Mouse (Mus musculus): ENCODE measurements around the gene Tmem167. TPM values are rescaled to one million over a fixed set of nuclear protein-coding genes. Genes with fewer than 3 reads are reported as not detected.
A peak's percentile ranks its signal among the peaks of the same experiment; 100 is the strongest.

Gene Tmem167
- polyA plus RNA-seq, 1 experiment from 2014 or later = 75.1 TPM

DNA sequence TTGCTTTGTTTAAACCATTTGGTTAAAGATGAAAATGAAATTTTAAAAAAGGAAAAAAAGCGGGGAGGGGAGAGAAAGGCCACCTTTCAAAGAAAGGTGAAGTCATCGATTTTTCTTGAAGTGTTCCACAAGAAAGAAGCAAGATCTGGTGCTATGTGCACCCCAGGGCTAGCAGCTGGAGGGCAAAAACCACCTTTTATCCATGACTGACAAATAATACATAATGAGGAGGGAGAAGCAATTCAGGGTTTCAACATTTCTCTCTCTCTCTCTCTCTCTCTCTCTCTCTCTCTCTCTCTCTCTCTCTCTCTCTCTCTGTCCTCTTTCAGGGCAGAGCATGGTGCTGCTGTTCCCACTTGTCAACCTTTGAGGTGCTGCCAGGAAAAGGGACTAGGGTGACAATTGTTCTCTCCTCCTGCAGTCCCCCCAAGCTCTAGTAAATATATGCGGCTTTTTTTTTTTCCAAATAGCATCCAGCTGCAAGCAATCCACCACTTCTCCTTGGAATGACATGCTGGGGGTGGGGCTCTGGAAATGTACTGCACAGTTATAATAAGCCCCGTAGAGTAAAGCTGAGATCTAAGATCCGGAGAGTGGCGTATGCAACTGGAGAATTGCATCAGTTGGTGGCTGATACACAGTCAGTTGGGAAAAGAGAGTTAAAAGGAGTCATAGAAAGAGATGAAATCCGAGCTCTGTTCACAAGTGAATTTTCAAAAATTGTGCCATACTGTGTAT is 63.8 kb downstream of the Tmem167 start:
- H3K9ac ChIP-seq = no peak overlapping the region
- peak; percentile 98 for ATAC-seq (ENCODE audit: insufficient read depth)
- 40% methylated on average over 7 of the region's 7 CpGs for WGBS

DNA sequence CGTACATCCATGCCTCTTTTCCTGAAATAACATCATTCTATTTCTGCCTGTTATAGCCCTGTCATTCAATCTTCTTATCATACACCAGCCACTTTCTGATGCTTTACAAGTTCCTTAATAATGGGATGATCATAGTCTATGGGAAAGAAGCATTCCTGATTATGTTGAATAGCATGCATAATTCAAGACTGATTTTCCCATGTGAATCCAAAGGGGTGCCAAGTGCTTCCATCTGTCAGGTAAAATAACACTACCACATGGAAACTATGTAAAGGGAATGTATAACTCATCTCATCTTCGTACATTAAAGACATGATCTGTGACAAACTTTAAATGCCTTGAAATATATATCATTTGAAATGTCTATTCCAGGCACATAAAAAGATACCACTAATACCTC is 75.2 kb downstream of the Tmem167 start:
- Histone ChIP-seq H3K9me3 (ENCODE audit: low read depth, low read length) (no peaks in the 10 kb centered on the region), H3K27ac (ENCODE audit: low read depth) (no peak overlapping the region), H3K9ac (no peak overlapping the region), H3K4me2 (no peak overlapping the region), H3K4me3 (ENCODE audit: low read depth, low read length) (no peak overlapping the region), H3K27me3 (ENCODE audit: insufficient read depth, low read length) (no peaks in the 10 kb centered on the region), H3K4me1 (ENCODE audit: insufficient read depth) (no peaks in the 10 kb centered on the region), H3K36me3 (ENCODE audit: insufficient read depth) (no peaks in the 10 kb centered on the region)
- WGBS = 86% methylated on average over 2 of the region's 2 CpGs
- no peak for ATAC-seq (ENCODE audit: insufficient read depth)
- TF ChIP-seq CTCF (IDR thresholded peaks at IDR 0.05; ENCODE audit: low read depth) = no peak
- no peak for DNase-seq

More for the DNA sequence above, 63.8 kb downstream of the Tmem167 start:
- Histone ChIP-seq H3K4me3 (ENCODE audit: low read depth, low read length) (no peak overlapping the region), H3K4me1 (ENCODE audit: insufficient read depth) (no peaks in the 10 kb centered on the region), H3K36me3 (ENCODE audit: insufficient read depth) (no peaks in the 10 kb centered on the region), H3K9me3 (ENCODE audit: low read depth, low read length) (no peaks in the 10 kb centered on the region), H3K27me3 (ENCODE audit: insufficient read depth, low read length) (no peaks in the 10 kb centered on the region), H3K4me2 (no peak overlapping the region), H3K27ac (ENCODE audit: low read depth) (peak overlapping the region; percentile 54; the same call in 1 of the 2 replicates)
- DNase-seq = peak; percentile 88
- no peak for TF ChIP-seq CTCF (IDR thresholded peaks at IDR 0.05; ENCODE audit: low read depth)

DNA sequence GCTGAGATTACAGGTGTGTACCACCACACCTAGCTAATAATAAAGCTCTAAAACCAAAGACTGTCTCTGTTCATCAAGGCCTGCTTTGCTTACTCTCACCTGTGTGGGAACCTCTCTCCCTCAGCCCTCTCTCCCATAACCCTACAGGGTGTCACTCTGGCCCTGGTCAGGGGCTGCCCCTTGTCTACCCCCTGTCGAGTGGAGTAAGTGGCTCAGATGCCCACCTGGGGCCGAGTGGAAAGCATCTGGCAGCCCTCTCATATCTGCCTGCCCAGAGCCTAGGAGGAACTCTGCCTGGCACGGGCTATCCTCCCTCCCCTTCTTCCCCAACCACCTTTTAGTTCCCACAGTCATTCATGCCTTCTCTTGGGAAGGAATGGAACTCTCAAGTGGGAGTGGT is 78.1 kb downstream of the Tmem167 start:
- TF ChIP-seq CTCF (IDR thresholded peaks at IDR 0.05; ENCODE audit: low read depth) = no peak
- no peak overlapping the region for H3K4me2 ChIP-seq
- H3K4me3 ChIP-seq (ENCODE audit: low read depth, low read length) = no peak overlapping the region
- no peaks in the 10 kb centered on the region for H3K36me3 ChIP-seq (ENCODE audit: insufficient read depth)
- ATAC-seq (ENCODE audit: insufficient read depth) (no peak), DNase-seq (no peak)
- H3K9ac ChIP-seq = no peak overlapping the region
- no peaks in the 10 kb centered on the region for H3K9me3 ChIP-seq (ENCODE audit: low read depth, low read length)
- WGBS = 51% methylated on average over 3 of the region's 3 CpGs
- H3K4me1 ChIP-seq (ENCODE audit: insufficient read depth) = no peaks in the 10 kb centered on the region
- H3K27me3 ChIP-seq (ENCODE audit: insufficient read depth, low read length) = no peaks in the 10 kb centered on the region
- no peak overlapping the region for H3K27ac ChIP-seq (ENCODE audit: low read depth)

DNA sequence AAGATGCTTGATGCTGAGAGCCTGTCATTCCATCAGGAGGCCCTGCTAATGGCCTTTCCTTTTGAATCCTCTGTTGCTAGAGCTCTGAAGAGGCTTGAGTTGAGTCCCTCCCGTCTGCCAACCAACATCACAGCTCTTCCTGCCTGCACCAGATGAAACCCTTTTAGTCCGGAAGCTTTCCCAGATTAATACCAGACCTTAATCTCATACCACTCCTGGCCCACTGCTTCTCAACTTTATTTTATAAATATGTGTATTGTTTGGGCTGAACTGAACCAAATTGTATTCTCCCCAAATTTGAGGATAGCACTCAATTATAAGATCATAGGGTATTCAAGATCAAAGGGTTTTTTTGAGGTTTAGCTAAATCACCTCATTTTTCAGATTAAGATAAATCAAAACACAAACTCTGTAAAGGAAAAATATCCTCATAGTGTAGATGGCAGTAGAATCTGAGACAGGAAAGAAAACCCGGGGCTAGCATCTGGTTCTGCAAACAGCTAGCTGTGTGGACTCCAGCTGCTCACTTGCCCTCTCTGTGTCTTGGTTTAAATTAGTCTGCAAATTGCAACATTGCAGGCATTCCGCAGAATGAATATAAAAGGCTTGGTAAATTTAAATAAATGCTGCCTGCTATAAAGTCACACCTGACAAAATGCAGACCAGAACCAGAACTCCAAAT is 81.3 kb downstream of the Tmem167 start:
- H3K27ac ChIP-seq (ENCODE audit: low read depth) = peak overlapping the region; percentile 36; the same call in 1 of the 2 replicates
- WGBS = 18% methylated on average over 4 of the region's 4 CpGs

DNA sequence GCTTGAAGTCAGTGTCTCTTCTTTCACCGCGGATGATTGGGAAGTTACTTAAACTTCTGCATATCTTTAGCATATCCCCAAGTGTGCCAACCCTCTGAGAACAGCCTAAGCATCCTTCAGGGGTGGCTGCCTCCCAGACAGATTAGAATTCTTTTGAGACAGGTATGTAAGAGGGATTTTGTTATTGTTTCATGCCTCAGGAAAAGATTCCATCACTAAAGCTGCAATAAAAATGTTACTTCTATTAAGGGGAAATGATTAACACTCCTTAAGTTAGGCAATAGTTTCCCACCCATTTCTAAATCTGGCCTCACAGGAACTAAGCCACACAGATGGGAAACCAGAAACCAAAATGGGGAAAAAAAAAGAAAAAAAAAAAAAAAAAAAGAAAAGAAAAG is 81.9 kb downstream of the Tmem167 start:
- Histone ChIP-seq H3K4me3 (ENCODE audit: low read depth, low read length) (no peak overlapping the region), H3K9me3 (ENCODE audit: low read depth, low read length) (no peaks in the 10 kb centered on the region), H3K4me1 (ENCODE audit: insufficient read depth) (no peaks in the 10 kb centered on the region), H3K9ac (no peak overlapping the region), H3K27ac (ENCODE audit: low read depth) (no peak overlapping the region), H3K4me2 (no peak overlapping the region), H3K36me3 (ENCODE audit: insufficient read depth) (no peaks in the 10 kb centered on the region), H3K27me3 (ENCODE audit: insufficient read depth, low read length) (no peaks in the 10 kb centered on the region)
- 23% methylated on average over 2 of the region's 2 CpGs for WGBS
- TF ChIP-seq CTCF (IDR thresholded peaks at IDR 0.05; ENCODE audit: low read depth) = no peak
- ATAC-seq (ENCODE audit: insufficient read depth) = no peak
- no peak for DNase-seq

More for the DNA sequence above, 81.3 kb downstream of the Tmem167 start:
- H3K27me3 ChIP-seq (ENCODE audit: insufficient read depth, low read length) = no peaks in the 10 kb centered on the region
- H3K4me1 ChIP-seq (ENCODE audit: insufficient read depth) = no peaks in the 10 kb centered on the region
- DNase-seq = peak; percentile 60
- no peaks in the 10 kb centered on the region for H3K36me3 ChIP-seq (ENCODE audit: insufficient read depth)
- no peak overlapping the region for H3K4me3 ChIP-seq (ENCODE audit: low read depth, low read length)
- no peak for TF ChIP-seq CTCF (IDR thresholded peaks at IDR 0.05; ENCODE audit: low read depth)
- no peak overlapping the region for H3K4me2 ChIP-seq
- ATAC-seq (ENCODE audit: insufficient read depth) = peak; percentile 85
- no peak overlapping the region for H3K9ac ChIP-seq
- no peaks in the 10 kb centered on the region for H3K9me3 ChIP-seq (ENCODE audit: low read depth, low read length)

DNA sequence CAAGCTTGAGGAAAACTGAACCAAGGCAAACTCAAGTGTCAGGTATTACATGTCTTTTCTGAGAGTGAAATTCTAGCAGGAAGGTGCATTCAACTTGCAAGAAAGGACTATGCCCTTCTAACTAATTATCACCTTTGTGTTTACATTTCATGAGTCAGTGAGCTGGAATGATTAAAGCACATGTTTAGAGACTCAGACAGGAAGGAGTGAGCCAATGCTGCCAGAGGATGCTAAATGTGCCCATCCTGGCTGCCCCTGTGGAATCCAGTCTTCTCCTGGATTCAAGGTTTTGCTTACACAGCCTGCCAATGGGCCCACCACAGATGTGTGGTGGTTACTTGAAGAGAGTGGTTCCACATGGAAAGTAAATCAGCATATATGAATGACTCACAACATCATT is 82.5 kb downstream of the Tmem167 start:
- Histone ChIP-seq H3K36me3 (ENCODE audit: insufficient read depth) (no peaks in the 10 kb centered on the region), H3K4me1 (ENCODE audit: insufficient read depth) (no peaks in the 10 kb centered on the region), H3K9ac (no peak overlapping the region), H3K27ac (ENCODE audit: low read depth) (no peak overlapping the region), H3K27me3 (ENCODE audit: insufficient read depth, low read length) (no peaks in the 10 kb centered on the region), H3K9me3 (ENCODE audit: low read depth, low read length) (no peaks in the 10 kb centered on the region), H3K4me3 (ENCODE audit: low read depth, low read length) (no peak overlapping the region), H3K4me2 (no peak overlapping the region)
- no peak for ATAC-seq (ENCODE audit: insufficient read depth)
- TF ChIP-seq CTCF (IDR thresholded peaks at IDR 0.05; ENCODE audit: low read depth) = no peak
- DNase-seq = no peak

DNA sequence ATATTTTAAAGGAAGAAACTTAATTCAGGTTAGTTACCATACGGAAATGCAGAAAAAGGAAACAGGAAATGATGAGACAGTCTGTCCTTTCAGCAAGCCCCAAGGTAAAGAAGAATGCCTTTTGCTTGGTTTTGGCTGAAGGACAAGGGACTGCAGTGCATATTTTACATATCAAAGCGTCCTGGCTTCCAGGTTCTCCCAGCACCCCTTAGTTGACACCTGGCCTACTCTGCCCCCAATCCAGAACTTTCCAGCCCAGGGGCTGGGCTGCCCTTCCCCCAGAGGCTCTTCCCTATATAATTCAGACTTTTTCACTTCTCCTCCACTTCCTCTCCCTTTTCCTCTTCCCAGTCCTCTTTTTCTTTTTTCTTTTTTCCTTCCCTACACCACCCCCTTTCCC is 86.7 kb downstream of the Tmem167 start:
- no peak overlapping the region for H3K4me3 ChIP-seq (ENCODE audit: low read depth, low read length)
- H3K4me1 ChIP-seq (ENCODE audit: insufficient read depth) = no peaks in the 10 kb centered on the region
- DNase-seq (no peak), ATAC-seq (ENCODE audit: insufficient read depth) (no peak)
- no peak overlapping the region for H3K27ac ChIP-seq (ENCODE audit: low read depth)
- no peak overlapping the region for H3K4me2 ChIP-seq
- H3K9me3 ChIP-seq (ENCODE audit: low read depth, low read length) = no peaks in the 10 kb centered on the region
- WGBS = 59% methylated on average over 2 of the region's 2 CpGs
- no peak for TF ChIP-seq CTCF (IDR thresholded peaks at IDR 0.05; ENCODE audit: low read depth)
- H3K9ac ChIP-seq = no peak overlapping the region
- no peaks in the 10 kb centered on the region for H3K36me3 ChIP-seq (ENCODE audit: insufficient read depth)
- no peaks in the 10 kb centered on the region for H3K27me3 ChIP-seq (ENCODE audit: insufficient read depth, low read length)
